ENCODE assay signal across 8 mouse cellular contexts in genomic region chr11:81151286-81152020, GRCm38 (mm10).
DNase-seq lines count a peak whose midpoint lies in the region; ATAC-seq lines count a peak whose summit lies in the region.

No protein-coding gene starts in this region.

- peak overlapping the region; percentile 81 for H3K9ac ChIP-seq in hindbrain, embryonic 14.5 days
- H3K9ac ChIP-seq in midbrain, embryonic 12.5 days (replicated peaks): peak overlapping the region; percentile 75

- no peaks in the 10 kb centered on the region for H3K36me3 ChIP-seq in hindbrain, embryonic 14.5 days (replicated peaks; ENCODE audit: control insufficient read depth, insufficient read depth)
- H3K36me3 ChIP-seq in midbrain, embryonic 12.5 days: no peaks in the 10 kb centered on the region

- peaks cover 15% of the 10 kb centered on the region for H3K27me3 ChIP-seq in hindbrain, embryonic 14.5 days (ENCODE audit: control insufficient read depth, insufficient read depth, low read length)
- peaks cover 59% of the 10 kb centered on the region for H3K27me3 ChIP-seq in midbrain, embryonic 12.5 days

- ATAC-seq in hindbrain, embryonic 14.5 days (ENCODE audit: low FRiP score): peak; percentile 2; the same call in 1 of the 2 replicates
- ATAC-seq in midbrain, embryonic 12.5 days (ENCODE audit: low FRiP score, low read depth): 0 out of 2 replicates have a peak, but pooled peaks have one; percentile 20
- ATAC-seq in erythroblast, adult 5-6 weeks (replicated peaks; ENCODE audit: low FRiP score, poor library complexity, severe bottlenecking): no peak

- peak overlapping the region; percentile 68 for H3K4me3 ChIP-seq in hindbrain, embryonic 14.5 days (replicated peaks; ENCODE audit: low read length)
- peak overlapping the region; percentile 65 for H3K4me3 ChIP-seq in midbrain, embryonic 12.5 days

- H3K9me3 ChIP-seq in hindbrain, embryonic 14.5 days (ENCODE audit: control insufficient read depth, low read length): no peaks in the 10 kb centered on the region
- no peaks in the 10 kb centered on the region for H3K9me3 ChIP-seq in midbrain, embryonic 12.5 days

- WGBS in hindbrain, embryonic 14.5 days: 4% methylated on average over 36 of the region's 36 CpGs
- 6% methylated on average over 36 of the region's 36 CpGs for WGBS in midbrain, embryonic 12.5 days

- peak overlapping the region; percentile 98 for H3K4me2 ChIP-seq in hindbrain, embryonic 14.5 days (replicated peaks)
- H3K4me2 ChIP-seq in midbrain, embryonic 12.5 days (replicated peaks): peak overlapping the region; percentile 93

- H3K4me1 ChIP-seq in hindbrain, embryonic 14.5 days (replicated peaks; ENCODE audit: control insufficient read depth, insufficient read depth, low read length): peaks cover 12% of the 10 kb centered on the region
- H3K4me1 ChIP-seq in midbrain, embryonic 12.5 days: peaks cover 21% of the 10 kb centered on the region

- no peak overlapping the region for H3K27ac ChIP-seq in hindbrain, embryonic 14.5 days
- H3K27ac ChIP-seq in midbrain, embryonic 12.5 days (replicated peaks): no peak overlapping the region

- DNase-seq in gastrocnemius, postnatal 10 days: peak; percentile 7
- no peak for DNase-seq in gastrocnemius, postnatal 25 days
- peak; percentile 9 for DNase-seq in thymus, postnatal 4 days
- no peak for DNase-seq in thymus, adult 18-20 months
- no peak for DNase-seq in hindbrain, embryonic 14.5 days (ENCODE audit: low spot score)
- DNase-seq in thymus, postnatal 10 days (ENCODE audit: low spot score in 2 of 2): no peak

Comparison
In these comparisons a context has a peak if more than half of its experiments do, and no peak if none do; other contexts are left out.
1. DNase-seq: peak in gastrocnemius, postnatal 10 days (single experiment) and thymus, postnatal 4 days (single experiment); none in gastrocnemius, postnatal 25 days (single experiment), thymus, adult 18-20 months (0 of 2), hindbrain, embryonic 14.5 days (single experiment) and thymus, postnatal 10 days (0 of 2).